Mouse (Mus musculus): Measurements from ENCODE around the gene Gm49721. TPM values are rescaled to one million over a fixed set of nuclear protein-coding genes. Genes with fewer than 3 reads are reported as not detected.
"Not testable (repeated sequence)": the region's sequence is repeated elsewhere in the genome, so short reads cannot be mapped to it uniquely, and the experiment has no call there.

Gene Gm49721
- polyA plus RNA-seq (2012; rRNA removed), result 0.63 TPM in 1 of 2 replicates, not detected in the other

GRCm38 (mm10) chr17:6978287-6979248 is at the start of gene Gm49721:
Gm49721 (plus strand) TSS chr17:6978904.
- 2% methylated on average over 54 of the region's 68 CpGs for WGBS
- H3K27ac ChIP-seq (ENCODE audit: insufficient read depth, low read depth, low read length), result peak within 1 kb of the TSS; percentile 65; the same call in 1 of the 2 replicates
- H3K36me3 ChIP-seq (ENCODE audit: control insufficient read depth, insufficient read depth, low read length); H3K4me1 ChIP-seq (ENCODE audit: control insufficient read depth, insufficient read depth, insufficient read length, low read length); H3K27me3 ChIP-seq (ENCODE audit: control insufficient read depth, insufficient read depth, low read length): not testable (repeated sequence)
- H3K4me3 ChIP-seq (ENCODE audit: low read depth, low read length), result peak within 1 kb of the TSS; percentile 83

- not testable (repeated sequence) for H3K27ac ChIP-seq (ENCODE audit: insufficient read depth, low read depth, low read length); H3K4me3 ChIP-seq (ENCODE audit: low read depth, low read length); H3K36me3 ChIP-seq (ENCODE audit: control insufficient read depth, insufficient read depth, low read length); H3K27me3 ChIP-seq (ENCODE audit: control insufficient read depth, insufficient read depth, low read length); H3K4me1 ChIP-seq (ENCODE audit: control insufficient read depth, insufficient read depth, insufficient read length, low read length)
- 53% methylated on average over 7 of the region's 7 CpGs for WGBS
Observed at GRCm38 (mm10) chr17:6931625-6932024, 47.1 kb upstream of the Gm49721 start.

- not testable (repeated sequence) for H3K27me3 ChIP-seq (ENCODE audit: control insufficient read depth, insufficient read depth, low read length); H3K4me3 ChIP-seq (ENCODE audit: low read depth, low read length); H3K4me1 ChIP-seq (ENCODE audit: control insufficient read depth, insufficient read depth, insufficient read length, low read length); H3K36me3 ChIP-seq (ENCODE audit: control insufficient read depth, insufficient read depth, low read length); H3K27ac ChIP-seq (ENCODE audit: insufficient read depth, low read depth, low read length)
- WGBS, result no CpG with 5 or more reads among the region's 4 CpGs
Observed at GRCm38 (mm10) chr17:6942560-6942959, 36.1 kb upstream of the Gm49721 start.

GRCm38 (mm10) chr17:6947637-6947983 is 31.1 kb upstream of the Gm49721 start:
- H3K4me3 ChIP-seq (ENCODE audit: low read depth, low read length), result peak overlapping the region; percentile 64
- 0% methylated on average over 1 of the region's 8 CpGs for WGBS
- not testable (repeated sequence) for H3K27ac ChIP-seq (ENCODE audit: insufficient read depth, low read depth, low read length)

GRCm38 (mm10) chr17:6947984-6948768 is 30.5 kb upstream of the Gm49721 start, which contains the start of gene Rsph3b:
Rsph3b (minus strand) TSS chr17:6948682.
- H3K36me3 ChIP-seq (ENCODE audit: control insufficient read depth, insufficient read depth, low read length); H3K27me3 ChIP-seq (ENCODE audit: control insufficient read depth, insufficient read depth, low read length); H3K4me1 ChIP-seq (ENCODE audit: control insufficient read depth, insufficient read depth, insufficient read length, low read length): not testable (repeated sequence)
- H3K4me3 ChIP-seq (ENCODE audit: low read depth, low read length), result peak within 1 kb of the TSS; percentile 64
- peak within 1 kb of the TSS; percentile 48 for H3K27ac ChIP-seq (ENCODE audit: insufficient read depth, low read depth, low read length)
- under 1% methylated on average over 73 of the region's 73 CpGs for WGBS

More at GRCm38 (mm10) chr17:6947637-6947983, 31.1 kb upstream of the Gm49721 start:
- not testable (repeated sequence) for H3K36me3 ChIP-seq (ENCODE audit: control insufficient read depth, insufficient read depth, low read length); H3K27me3 ChIP-seq (ENCODE audit: control insufficient read depth, insufficient read depth, low read length); H3K4me1 ChIP-seq (ENCODE audit: control insufficient read depth, insufficient read depth, insufficient read length, low read length)

- H3K4me3 ChIP-seq (ENCODE audit: low read depth, low read length), result peak overlapping the region; percentile 64
- peak overlapping the region; percentile 48 for H3K27ac ChIP-seq (ENCODE audit: insufficient read depth, low read depth, low read length)
- H3K27me3 ChIP-seq (ENCODE audit: control insufficient read depth, insufficient read depth, low read length); H3K4me1 ChIP-seq (ENCODE audit: control insufficient read depth, insufficient read depth, insufficient read length, low read length); H3K36me3 ChIP-seq (ENCODE audit: control insufficient read depth, insufficient read depth, low read length): not testable (repeated sequence)
- WGBS, result 3% methylated on average over 9 of the region's 9 CpGs
Observed at GRCm38 (mm10) chr17:6948769-6949228, 29.9 kb upstream of the Gm49721 start.

GRCm38 (mm10) chr17:6958881-6959280 is 19.8 kb upstream of the Gm49721 start:
- H3K4me1 ChIP-seq (ENCODE audit: control insufficient read depth, insufficient read depth, insufficient read length, low read length); H3K27me3 ChIP-seq (ENCODE audit: control insufficient read depth, insufficient read depth, low read length); H3K4me3 ChIP-seq (ENCODE audit: low read depth, low read length); H3K36me3 ChIP-seq (ENCODE audit: control insufficient read depth, insufficient read depth, low read length); H3K27ac ChIP-seq (ENCODE audit: insufficient read depth, low read depth, low read length): not testable (repeated sequence)
- WGBS, result 65% methylated on average over 7 of the region's 8 CpGs

- not testable (repeated sequence) for H3K4me1 ChIP-seq (ENCODE audit: control insufficient read depth, insufficient read depth, insufficient read length, low read length); H3K27me3 ChIP-seq (ENCODE audit: control insufficient read depth, insufficient read depth, low read length); H3K27ac ChIP-seq (ENCODE audit: insufficient read depth, low read depth, low read length); H3K4me3 ChIP-seq (ENCODE audit: low read depth, low read length); H3K36me3 ChIP-seq (ENCODE audit: control insufficient read depth, insufficient read depth, low read length)
- 28% methylated on average over 5 of the region's 6 CpGs for WGBS
Observed at GRCm38 (mm10) chr17:6959543-6960259, 19.0 kb upstream of the Gm49721 start.

GRCm38 (mm10) chr17:6960349-6960748 is 18.4 kb upstream of the Gm49721 start:
- not testable (repeated sequence) for H3K36me3 ChIP-seq (ENCODE audit: control insufficient read depth, insufficient read depth, low read length); H3K27me3 ChIP-seq (ENCODE audit: control insufficient read depth, insufficient read depth, low read length); H3K27ac ChIP-seq (ENCODE audit: insufficient read depth, low read depth, low read length); H3K4me3 ChIP-seq (ENCODE audit: low read depth, low read length); H3K4me1 ChIP-seq (ENCODE audit: control insufficient read depth, insufficient read depth, insufficient read length, low read length)
- WGBS, result under 1% methylated on average over 12 of the region's 12 CpGs

- H3K27ac ChIP-seq (ENCODE audit: insufficient read depth, low read depth, low read length); H3K27me3 ChIP-seq (ENCODE audit: control insufficient read depth, insufficient read depth, low read length); H3K36me3 ChIP-seq (ENCODE audit: control insufficient read depth, insufficient read depth, low read length); H3K4me1 ChIP-seq (ENCODE audit: control insufficient read depth, insufficient read depth, insufficient read length, low read length): not testable (repeated sequence)
- under 1% methylated on average over 38 of the region's 51 CpGs for WGBS
- H3K4me3 ChIP-seq (ENCODE audit: low read depth, low read length), result peak within 1 kb of the TSS; percentile 63
Observed at GRCm38 (mm10) chr17:6960776-6961175, 17.9 kb upstream of the Gm49721 start, which contains the start of gene Tagap1. Tagap1 (minus strand) TSS chr17:6961156.

All from small intestine, adult 2 months (tissue).